ENCODE assay signal across 10 mouse cellular contexts in genomic region chr9:56604797-56605442, GRCm38 (mm10).
A peak's percentile ranks its signal among the peaks of the same experiment; 100 is the strongest.
DNase-seq lines count a peak whose midpoint lies in the region; ATAC-seq and TF ChIP-seq lines count a peak whose summit lies in the region.
"Had no signal": no experiment of that assay in that cellular context is flagged by ENCODE, and none has a peak within 500 bp of the region (broad histone marks: within the 10 kb centered on the region; RNA-seq: fewer than 3 reads in every experiment).

No protein-coding gene starts in this region.

- H3K9me3 ChIP-seq in intestine, embryonic 15.5 days: no peaks in the 10 kb centered on the region
- no peaks in the 10 kb centered on the region for H3K9me3 ChIP-seq in intestine, postnatal 0 days (ENCODE audit: control insufficient read depth)
- H3K9me3 ChIP-seq in embryonic facial prominence, embryonic 10.5 days: no peaks in the 10 kb centered on the region
- no peaks in the 10 kb centered on the region for H3K9me3 ChIP-seq in hindbrain, embryonic 12.5 days (replicated peaks)
- no peaks in the 10 kb centered on the region for H3K9me3 ChIP-seq in midbrain, embryonic 12.5 days
- H3K9me3 ChIP-seq: hindbrain, embryonic 15.5 days; stomach, embryonic 15.5 days had no signal

- H3K27ac ChIP-seq in intestine, embryonic 15.5 days: no peak overlapping the region
- no peak overlapping the region for H3K27ac ChIP-seq in intestine, postnatal 0 days (ENCODE audit: low read depth, low read length)
- H3K27ac ChIP-seq in embryonic facial prominence, embryonic 10.5 days (replicated peaks): no peak overlapping the region
- H3K27ac ChIP-seq in hindbrain, embryonic 12.5 days: peak overlapping the region; percentile 58; the same call in 1 of the 2 replicates
- peak overlapping the region; percentile 66 for H3K27ac ChIP-seq in midbrain, embryonic 12.5 days (replicated peaks)
- H3K27ac ChIP-seq in gastrocnemius, adult 2 months: no peak overlapping the region
- H3K27ac ChIP-seq: stomach, embryonic 15.5 days had no signal

- H3K4me1 ChIP-seq in intestine, embryonic 15.5 days (replicated peaks): peaks cover 2% of the 10 kb centered on the region; the same call in 1 of the 2 replicates
- H3K4me1 ChIP-seq in intestine, postnatal 0 days (replicated peaks; ENCODE audit: control insufficient read depth, insufficient read depth, low read length): no peaks in the 10 kb centered on the region
- H3K4me1 ChIP-seq in embryonic facial prominence, embryonic 10.5 days: peaks cover 33% of the 10 kb centered on the region
- H3K4me1 ChIP-seq in hindbrain, embryonic 12.5 days: peaks cover 38% of the 10 kb centered on the region
- H3K4me1 ChIP-seq in midbrain, embryonic 12.5 days: peaks cover 47% of the 10 kb centered on the region

- intact Hi-C loops in gastrocnemius, adult 2 months (cut with DNase I): no loop called here

- DNase-seq in embryonic facial prominence, embryonic 10.5 days (ENCODE audit: low spot score): no peak
- no peak for DNase-seq in gastrocnemius, adult 2 months
- DNase-seq in right cerebral cortex, postnatal 4 days: no peak

- no peak overlapping the region for H3K4me3 ChIP-seq in intestine, embryonic 15.5 days (replicated peaks)
- no peak overlapping the region for H3K4me3 ChIP-seq in intestine, postnatal 0 days (ENCODE audit: low read depth, low read length)
- H3K4me3 ChIP-seq in embryonic facial prominence, embryonic 10.5 days: 0 out of 2 replicates have a peak overlapping the region, but pooled peaks have one; percentile 8
- no peak overlapping the region for H3K4me3 ChIP-seq in hindbrain, embryonic 12.5 days
- no peak overlapping the region for H3K4me3 ChIP-seq in midbrain, embryonic 12.5 days
- no peak overlapping the region for H3K4me3 ChIP-seq in gastrocnemius, adult 2 months
- H3K4me3 ChIP-seq: hindbrain, embryonic 15.5 days; stomach, embryonic 15.5 days had no signal

- no peak for ATAC-seq in intestine, embryonic 15.5 days
- ATAC-seq in intestine, postnatal 0 days: no peak
- peak; percentile 76 for ATAC-seq in hindbrain, embryonic 12.5 days (ENCODE audit: low FRiP score)
- peak; percentile 86 for ATAC-seq in midbrain, embryonic 12.5 days (ENCODE audit: low FRiP score, low read depth)

- 0 out of 2 replicates have a peak, but pooled peaks cover 3% of the 10 kb centered on the region for H3K27me3 ChIP-seq in intestine, embryonic 15.5 days (replicated peaks)
- no peaks in the 10 kb centered on the region for H3K27me3 ChIP-seq in intestine, postnatal 0 days (replicated peaks; ENCODE audit: control insufficient read depth, insufficient read depth, low read length)
- peaks cover 29% of the 10 kb centered on the region for H3K27me3 ChIP-seq in embryonic facial prominence, embryonic 10.5 days (replicated peaks; ENCODE audit: low read depth, poor library complexity, severe bottlenecking)
- H3K27me3 ChIP-seq in hindbrain, embryonic 12.5 days: peaks cover 3% of the 10 kb centered on the region; the same call in 1 of the 2 replicates
- H3K27me3 ChIP-seq in midbrain, embryonic 12.5 days: peaks cover 20% of the 10 kb centered on the region; the same call in 1 of the 2 replicates
- H3K27me3 ChIP-seq: hindbrain, embryonic 15.5 days; stomach, embryonic 15.5 days had no signal

- no peak overlapping the region for H3K4me2 ChIP-seq in intestine, embryonic 15.5 days (replicated peaks)
- no peak overlapping the region for H3K4me2 ChIP-seq in intestine, postnatal 0 days (replicated peaks; ENCODE audit: low read depth)
- no peak overlapping the region; the same call in 1 of the 2 replicates for H3K4me2 ChIP-seq in hindbrain, embryonic 12.5 days (replicated peaks)
- H3K4me2 ChIP-seq in midbrain, embryonic 12.5 days (replicated peaks): peak overlapping the region; percentile 12; the same call in 1 of the 2 replicates
- H3K4me2 ChIP-seq: hindbrain, embryonic 15.5 days; liver, embryonic 11.5 days; stomach, embryonic 15.5 days had no signal

- no peaks in the 10 kb centered on the region for H3K36me3 ChIP-seq in intestine, embryonic 15.5 days
- no peaks in the 10 kb centered on the region for H3K36me3 ChIP-seq in intestine, postnatal 0 days (ENCODE audit: control insufficient read depth, insufficient read depth)
- H3K36me3 ChIP-seq in embryonic facial prominence, embryonic 10.5 days (replicated peaks): no peaks in the 10 kb centered on the region
- H3K36me3 ChIP-seq in hindbrain, embryonic 12.5 days: no peaks in the 10 kb centered on the region
- H3K36me3 ChIP-seq in midbrain, embryonic 12.5 days: no peaks in the 10 kb centered on the region
- H3K36me3 ChIP-seq: hindbrain, embryonic 15.5 days; stomach, embryonic 15.5 days had no signal

- 0 out of 2 replicates have a peak overlapping the region, but pooled peaks have one; percentile 5 for H3K9ac ChIP-seq in intestine, embryonic 15.5 days
- no peak overlapping the region for H3K9ac ChIP-seq in intestine, postnatal 0 days (ENCODE audit: low read depth, low read length)
- no peak overlapping the region for H3K9ac ChIP-seq in hindbrain, embryonic 12.5 days
- no peak overlapping the region for H3K9ac ChIP-seq in midbrain, embryonic 12.5 days (replicated peaks)
- H3K9ac ChIP-seq: hindbrain, embryonic 15.5 days; stomach, embryonic 15.5 days had no signal

- 33% methylated on average over 12 of the region's 12 CpGs for WGBS in intestine, embryonic 15.5 days
- whole genome bisulfite sequencing in intestine, postnatal 0 days: 37% methylated on average over 12 of the region's 12 CpGs
- WGBS in embryonic facial prominence, embryonic 10.5 days: 47% methylated on average over 12 of the region's 12 CpGs
- 30% methylated on average over 12 of the region's 12 CpGs for WGBS in hindbrain, embryonic 12.5 days
- WGBS in midbrain, embryonic 12.5 days: 42% methylated on average over 12 of the region's 12 CpGs

- no peak for TF ChIP-seq CTCF in intestine, postnatal 0 days (IDR thresholded peaks at IDR 0.05; ENCODE audit: low read depth)
- TF ChIP-seq CTCF in gastrocnemius, adult 2 months (IDR thresholded peaks at IDR 0.05): no peak

Comparison
In these comparisons a context has a peak if more than half of its experiments do, and no peak if none do; other contexts are left out.
1. ATAC-seq: peak in hindbrain, embryonic 12.5 days (single experiment) and midbrain, embryonic 12.5 days (single experiment); none in intestine, embryonic 15.5 days (single experiment) and intestine, postnatal 0 days (single experiment).
2. H3K27ac ChIP-seq: peak in hindbrain, embryonic 12.5 days (single experiment) and midbrain, embryonic 12.5 days (single experiment); none in intestine, embryonic 15.5 days (single experiment), intestine, postnatal 0 days (single experiment), embryonic facial prominence, embryonic 10.5 days (single experiment) and gastrocnemius, adult 2 months (single experiment).